Mouse (Mus musculus) gastrocnemius, adult 2 months (tissue): ENCODE results near the gene Serpinb9b. TPM values are rescaled to one million over a fixed set of nuclear protein-coding genes. Genes with fewer than 3 reads are reported as not detected.
"Not testable (repeated sequence)": the region's sequence is repeated elsewhere in the genome, so short reads cannot be mapped to it uniquely, and the experiment has no call there.

ENCODE experiments used
- DNase-seq: peaks from one replicate; pipeline ENCODE4 v3.0.0; 2022
- H3K27ac ChIP-seq: fragments of 200-600 bp; 2 replicates; pipeline ENCODE4 v1.8.1; 2022; ENCODE audit warnings: mild to moderate bottlenecking
- H3K4me3 ChIP-seq: fragments of 200-600 bp; 2 replicates; pipeline ENCODE4 v1.8.1; 2022; ENCODE audit warnings: mild to moderate bottlenecking, moderate library complexity
- CTCF ChIP-seq: fragments of 200-600 bp; IDR thresholded peaks from 2 replicates; pipeline ENCODE4 v1.8.1; 2022; ENCODE audit warnings: antibody characterized with exemption, mild to moderate bottlenecking, moderate library complexity
- intact Hi-C: fragments of 180-260 bp; cut with DNase I; formaldehyde crosslinking; loops from one replicate; pipeline ENCODE4 v1.15.1; 2025
- total RNA-seq, 2 experiments: library from RNA; stranded (reverse); gene quantifications; 2 replicates each; pipeline ENCODE4 v1.2.3; 2021

The Serpinb9b gene
- total RNA-seq, 2 experiments from 2014 or later, result not detected

DNA sequence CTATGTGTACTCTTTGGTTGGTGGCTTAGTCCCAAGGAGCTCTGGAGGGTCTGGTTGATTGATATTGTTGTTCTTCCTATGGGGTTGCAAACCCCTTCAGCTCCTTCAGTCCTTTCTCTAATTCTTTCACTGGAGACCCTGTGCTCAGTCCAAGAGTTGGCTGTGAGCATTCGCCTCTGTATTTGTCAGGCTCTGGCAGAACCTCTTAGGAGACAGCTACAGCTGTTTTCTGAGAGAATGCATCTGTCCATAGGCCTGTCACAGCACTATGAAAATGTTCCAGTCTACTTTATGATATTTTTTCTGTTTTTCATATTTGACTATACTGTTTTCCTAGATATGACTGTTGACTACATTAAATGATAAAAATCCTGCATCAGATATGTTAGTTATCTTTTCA is 14.8 kb upstream of the Serpinb9b start:
- no peak for DNase-seq
- intact Hi-C loops, result no loop called here
- Histone ChIP-seq H3K27ac (no peak overlapping the region), H3K4me3 (no peak overlapping the region)
- TF ChIP-seq CTCF, result no peak

DNA sequence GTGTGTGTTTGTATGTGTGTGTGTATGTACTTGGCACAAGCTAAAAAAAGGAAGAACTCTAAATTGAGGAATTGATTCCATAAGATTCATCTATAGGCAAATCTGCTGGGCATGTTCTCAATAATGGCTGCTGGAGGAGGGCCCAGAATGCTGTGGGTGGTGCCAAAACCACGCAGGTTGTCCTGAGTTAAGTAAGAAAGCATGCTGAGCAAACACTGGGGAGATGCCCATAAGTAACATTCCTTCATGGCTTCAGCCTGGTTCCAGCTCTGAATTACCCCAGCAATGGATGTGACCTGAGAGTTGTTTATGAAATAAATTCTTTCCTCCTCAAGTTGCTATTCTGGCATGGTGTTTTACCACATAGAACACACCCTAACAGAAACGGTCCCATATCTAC is 13.9 kb upstream of the Serpinb9b start:
- Histone ChIP-seq H3K27ac (no peak overlapping the region), H3K4me3 (no peak overlapping the region)
- no peak for DNase-seq
- intact Hi-C loops, result no loop called here
- TF ChIP-seq CTCF, result no peak

DNA sequence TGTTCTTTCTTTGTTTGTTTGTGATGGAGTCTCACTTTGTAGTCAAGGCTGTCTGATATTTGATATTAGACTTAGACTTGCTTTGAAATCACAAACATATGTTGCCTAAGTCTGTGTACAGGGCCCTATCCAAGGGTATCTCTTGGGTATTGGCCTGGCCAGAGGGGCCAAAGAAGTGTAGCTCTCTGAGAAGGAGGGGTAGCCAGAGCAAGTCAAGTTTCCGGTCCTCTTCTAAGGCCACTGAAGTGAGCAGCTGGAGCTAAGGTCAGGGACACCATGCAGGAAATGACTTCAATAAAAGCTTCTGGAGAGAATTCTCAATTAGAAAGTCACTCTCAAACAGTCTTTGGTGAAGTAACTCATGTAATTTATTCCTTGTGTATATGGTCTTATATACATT is 4.8 kb upstream of the Serpinb9b start:
- intact Hi-C loops, result no loop called here
- TF ChIP-seq CTCF, result no peak
- DNase-seq, result no peak
- no peak overlapping the region for H3K4me3 ChIP-seq
- no peak overlapping the region for H3K27ac ChIP-seq

DNA sequence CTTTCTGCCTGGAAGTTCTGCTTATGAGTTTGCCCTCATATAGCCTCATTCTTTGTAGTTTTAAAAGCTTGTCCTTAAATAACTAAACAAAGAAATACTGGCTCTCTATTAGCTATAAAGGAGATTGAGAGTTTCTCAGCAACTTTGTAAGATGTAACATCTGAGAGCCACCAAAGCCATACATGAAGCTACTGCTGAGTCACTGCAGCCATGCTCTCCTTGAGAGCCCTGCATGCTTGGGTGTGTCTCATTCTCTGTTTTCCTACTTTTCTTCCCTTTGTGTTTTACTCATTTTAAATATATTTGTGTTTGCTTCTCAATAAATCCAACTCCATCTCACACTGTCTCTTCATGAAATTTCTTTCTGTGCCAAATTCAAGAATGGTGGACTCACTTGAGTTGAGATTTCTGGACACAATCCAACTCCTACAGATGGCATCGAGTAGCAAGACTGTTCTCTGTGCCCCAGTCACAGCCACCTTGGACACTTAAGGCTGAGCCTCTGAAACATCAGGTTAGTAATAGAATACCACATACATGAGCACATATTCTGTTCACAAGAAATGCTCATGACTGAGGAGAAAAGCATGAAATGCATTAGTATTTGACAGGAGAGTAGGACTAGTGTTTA is 674 bp upstream of the Serpinb9b start:
- TF ChIP-seq CTCF, result no peak
- no peak overlapping the region for H3K4me3 ChIP-seq
- intact Hi-C loops, result no loop called here
- DNase-seq, result no peak
- H3K27ac ChIP-seq, result no peak overlapping the region

DNA sequence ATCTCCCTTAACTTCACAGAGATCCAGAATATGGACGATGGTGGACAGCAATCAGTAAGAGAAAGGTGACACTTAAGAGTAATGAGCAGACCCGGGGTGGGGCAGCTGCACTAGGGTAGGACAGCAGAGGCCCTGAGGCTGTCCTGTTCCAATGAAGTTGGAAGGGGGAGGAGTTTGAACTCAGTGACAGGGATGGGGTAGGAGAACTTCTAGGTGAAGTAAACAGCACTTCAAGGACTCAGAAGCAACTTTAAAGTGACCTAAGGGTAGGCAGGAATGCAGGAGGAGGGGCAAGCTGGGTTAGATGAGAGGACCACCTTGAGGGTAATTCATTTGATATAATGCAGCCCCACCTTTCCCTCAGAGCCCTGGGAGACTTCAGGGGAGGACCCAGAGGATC is 930 bp downstream of the Serpinb9b start:
- no peak for DNase-seq
- intact Hi-C loops, result no loop called here
- Histone ChIP-seq H3K27ac (no peak overlapping the region), H3K4me3 (no peak overlapping the region)
- TF ChIP-seq CTCF, result no peak

DNA sequence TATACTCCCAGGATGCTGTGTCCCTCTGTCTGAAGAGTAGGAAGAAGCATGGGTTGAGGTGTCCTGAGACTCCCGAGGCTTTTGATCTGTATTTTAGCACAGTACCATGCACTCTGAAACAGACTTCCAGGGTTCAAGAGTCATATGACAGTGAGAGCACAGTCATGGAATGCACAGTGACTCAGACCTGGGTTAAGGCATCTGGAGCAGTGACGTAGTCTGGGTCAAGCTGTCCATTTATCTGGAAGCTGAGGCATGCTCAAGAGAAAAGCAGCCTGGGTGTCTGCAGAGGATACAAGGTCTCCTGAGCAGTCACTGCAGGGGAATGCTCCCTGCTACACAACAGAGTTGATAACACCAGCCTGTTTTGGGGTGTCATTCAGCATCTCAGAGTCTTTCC is 1.3 kb downstream of the Serpinb9b start:
- TF ChIP-seq CTCF, result no peak
- intact Hi-C loops, result no loop called here
- H3K4me3 ChIP-seq, result no peak overlapping the region
- no peak overlapping the region for H3K27ac ChIP-seq
- DNase-seq, result no peak

DNA sequence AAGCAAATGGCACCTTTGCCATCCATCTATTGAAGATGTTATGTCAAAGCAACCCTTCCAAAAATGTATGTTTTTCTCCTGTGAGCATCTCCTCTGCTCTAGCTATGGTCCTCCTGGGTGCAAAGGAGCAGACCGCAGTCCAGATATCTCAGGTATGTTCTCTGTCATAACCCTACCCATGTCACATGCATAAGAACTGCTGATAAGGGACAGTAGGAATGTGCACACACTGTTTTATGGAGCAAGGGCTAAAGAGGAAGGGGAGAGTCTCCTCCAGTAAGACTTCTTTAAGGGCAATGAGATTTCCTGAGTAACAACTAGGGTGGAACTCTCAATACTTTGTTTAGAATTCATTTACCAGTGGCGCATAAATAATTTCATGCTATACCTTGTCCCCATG is 2.3 kb downstream of the Serpinb9b start:
- H3K4me3 ChIP-seq, H3K27ac ChIP-seq, DNase-seq, intact Hi-C loops: not testable (repeated sequence)

DNA sequence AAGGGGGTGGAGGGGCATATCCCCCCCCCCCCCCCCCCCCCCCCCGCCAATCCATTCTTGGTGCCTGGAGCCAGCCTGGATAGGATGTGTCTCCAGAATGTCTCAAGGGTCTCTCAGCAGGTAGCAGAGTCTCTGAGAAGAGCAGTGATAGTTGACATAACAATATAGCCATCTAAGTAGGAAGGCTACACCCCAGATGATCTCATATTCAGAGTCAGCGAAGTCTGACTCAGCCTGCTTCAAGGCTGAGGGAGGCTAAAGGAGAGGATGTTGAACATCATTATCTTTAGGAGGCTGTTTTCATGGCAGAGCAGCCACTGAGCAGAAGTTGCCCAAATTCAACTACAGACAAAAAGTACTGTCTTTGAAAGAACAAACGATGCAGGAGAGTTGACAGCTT is 3.1 kb downstream of the Serpinb9b start:
- TF ChIP-seq CTCF, result no peak
- intact Hi-C loops, result no loop called here
- no peak overlapping the region for H3K27ac ChIP-seq
- DNase-seq, result no peak
- H3K4me3 ChIP-seq, result no peak overlapping the region

DNA sequence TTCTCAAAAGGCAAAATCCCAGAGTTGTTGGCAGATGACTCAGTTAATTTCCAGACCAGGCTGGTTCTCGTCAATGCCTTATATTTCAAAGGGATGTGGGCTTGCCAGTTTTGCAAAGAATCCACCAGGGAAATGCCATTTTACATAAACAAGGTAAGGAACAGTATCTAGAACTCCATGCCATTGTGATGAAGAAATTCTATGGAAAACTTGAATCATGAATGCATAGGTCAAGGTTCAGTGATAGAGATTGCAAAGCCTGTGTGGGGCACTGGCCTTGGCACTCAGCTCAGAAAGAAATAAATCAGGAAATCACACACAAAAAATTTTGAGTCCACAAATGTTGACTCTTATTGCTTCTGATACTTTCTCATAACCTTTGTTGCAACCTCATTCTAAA is 8.3 kb downstream of the Serpinb9b start:
- Histone ChIP-seq H3K4me3 (no peak overlapping the region), H3K27ac (no peak overlapping the region)
- TF ChIP-seq CTCF, result no peak
- intact Hi-C loops, result no loop called here
- no peak for DNase-seq

DNA sequence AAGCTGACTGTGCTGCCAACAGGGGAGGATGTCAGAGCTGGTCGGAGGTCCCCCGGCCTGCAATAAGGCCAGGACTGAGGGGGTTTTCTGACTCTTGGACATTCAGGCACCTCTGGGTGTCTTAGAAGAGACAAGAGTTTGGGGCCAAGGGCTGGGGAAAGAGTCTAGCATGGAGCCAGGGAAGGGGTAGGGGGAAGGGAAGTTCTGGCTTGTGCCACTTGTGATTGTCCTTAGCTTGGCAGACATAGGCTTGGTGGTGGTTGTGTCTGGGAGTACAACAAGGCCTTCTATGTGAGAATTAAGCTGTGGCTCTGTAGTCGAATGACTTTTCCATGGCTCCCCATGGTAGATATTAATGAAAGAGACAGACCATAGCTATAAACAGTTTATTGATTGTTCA is 16.3 kb downstream of the Serpinb9b start:
- DNase-seq, result no peak
- no peak for TF ChIP-seq CTCF
- H3K27ac ChIP-seq, result no peak overlapping the region
- intact Hi-C loops, result no loop called here
- H3K4me3 ChIP-seq, result no peak overlapping the region

DNA sequence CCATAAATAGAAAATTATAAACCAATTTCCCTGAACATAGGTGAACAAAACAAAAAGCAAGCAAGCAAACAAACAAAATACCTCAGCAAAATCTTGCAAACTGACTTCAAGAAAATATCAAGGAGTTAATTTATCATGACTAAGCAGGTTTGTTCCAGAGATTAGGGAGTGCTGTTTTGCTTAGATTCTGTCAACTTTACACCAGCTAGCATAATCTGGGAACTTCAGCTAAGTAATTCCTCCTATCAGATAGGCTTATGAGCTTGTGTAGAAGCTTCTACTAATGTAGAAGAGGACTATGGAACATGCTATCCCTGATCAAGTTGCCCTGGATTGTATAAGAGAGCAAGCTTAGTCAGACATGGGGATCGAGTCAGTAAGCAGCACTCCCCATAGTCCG is 20.0 kb downstream of the Serpinb9b start:
- no peak for DNase-seq
- intact Hi-C loops, result no loop called here
- TF ChIP-seq CTCF, result no peak
- no peak overlapping the region for H3K4me3 ChIP-seq
- H3K27ac ChIP-seq, result no peak overlapping the region

DNA sequence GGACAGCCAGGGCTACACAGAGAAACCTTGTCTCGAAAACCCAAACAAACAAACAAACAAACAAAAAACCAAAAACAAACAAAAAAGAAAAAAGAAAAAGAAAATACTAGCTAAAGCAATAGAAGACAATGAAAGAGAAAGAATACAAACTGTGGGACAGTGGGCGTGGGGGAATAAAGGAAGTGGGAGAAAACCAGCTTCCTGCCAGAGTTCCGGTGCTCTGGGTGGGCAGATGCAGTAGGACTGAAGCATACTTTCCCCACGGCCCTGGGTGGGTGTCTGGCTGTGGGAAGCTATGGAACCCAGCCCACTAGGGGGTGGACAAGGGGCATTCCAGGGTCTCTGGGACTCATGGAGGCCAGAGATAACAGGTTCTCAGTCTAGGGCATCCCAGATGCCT is 21.0 kb downstream of the Serpinb9b start:
- intact Hi-C loops, result no loop called here
- no peak for TF ChIP-seq CTCF
- H3K4me3 ChIP-seq, result no peak overlapping the region

DNA sequence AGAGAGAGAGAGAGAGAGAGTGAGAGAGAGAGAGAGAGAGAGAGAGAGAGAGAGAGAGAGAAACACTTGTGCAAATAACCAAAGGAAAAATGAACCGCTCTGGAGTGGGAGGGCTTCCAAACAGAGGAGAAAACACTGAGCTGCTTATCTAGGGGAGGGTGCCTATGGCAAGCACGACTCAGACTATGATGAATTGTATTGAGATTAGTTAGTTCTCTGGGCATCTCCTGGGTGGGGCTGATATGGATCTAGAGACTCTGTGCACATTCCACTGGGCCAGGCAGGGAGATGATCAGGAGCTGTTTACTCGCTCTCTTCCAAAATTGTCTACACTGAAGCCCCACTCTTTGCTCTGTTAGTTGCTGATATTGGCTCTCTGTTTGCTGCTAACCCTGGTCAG is 24.5 kb downstream of the Serpinb9b start:
- H3K27ac ChIP-seq, result no peak overlapping the region
- no peak for TF ChIP-seq CTCF
- no peak for DNase-seq
- no peak overlapping the region for H3K4me3 ChIP-seq
- intact Hi-C loops, result no loop called here

More for the DNA sequence above, 21.0 kb downstream of the Serpinb9b start:
- H3K27ac ChIP-seq, result no peak overlapping the region
- DNase-seq, result no peak

DNA sequence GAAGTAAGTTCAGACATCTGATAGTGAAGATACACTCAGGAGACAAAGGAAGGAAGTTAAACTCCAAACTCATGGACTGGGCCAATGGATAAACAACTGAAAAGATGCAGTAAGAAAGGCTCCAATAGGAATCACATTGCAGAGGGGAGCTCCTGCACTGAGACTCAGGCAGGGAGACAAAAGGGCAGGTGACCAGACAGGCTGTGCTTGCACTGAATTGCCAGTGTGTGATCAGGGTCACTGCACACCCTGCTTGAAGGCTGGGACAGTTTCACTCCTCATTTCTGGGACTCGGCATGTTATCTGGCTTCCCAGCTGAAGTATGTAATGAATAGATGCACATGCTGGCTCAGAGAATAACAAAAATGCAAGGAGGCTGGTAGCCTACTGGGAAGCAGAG is 35.8 kb downstream of the Serpinb9b start:
- TF ChIP-seq CTCF, result no peak
- Histone ChIP-seq H3K27ac (no peak overlapping the region), H3K4me3 (no peak overlapping the region)
- no peak for DNase-seq
- intact Hi-C loops, result no loop called here
